Mouse (Mus musculus) liver, postnatal 0 days (tissue): ENCODE measurements around the gene Arhgdia.

Experiments
- CTCF ChIP-seq: sonication (generic); IDR thresholded peaks from 2 replicates; pipeline ENCODE4 v1.5.1; 2016; ENCODE audit warnings: antibody characterized with exemption, low read depth
- EP300 ChIP-seq: IDR thresholded peaks from 2 replicates; pipeline ENCODE4 v1.6.1; 2016; ENCODE audit warnings: antibody characterized with exemption, low read depth, mild to moderate bottlenecking

GRCm38 (mm10) chr11:120547469-120547868 is 34.0 kb downstream of the Arhgdia start:
- no peak for TF ChIP-seq EP300
- TF ChIP-seq CTCF = peak; percentile 47
